Mouse (Mus musculus) testis, adult 2 months (tissue): ENCODE results near the gene Hoxb9. TPM values are rescaled to one million over a fixed set of nuclear protein-coding genes. Genes with fewer than 3 reads are reported as not detected.
A peak's percentile ranks its signal among the peaks of the same experiment; 100 is the strongest.

Experiments
- H3K27ac ChIP-seq: fragments of 200-500 bp; 2 replicates; pipeline ENCODE4 v1.5.1; 2012; ENCODE audit warnings: low read depth, low read length; ENCODE audit not compliant: control insufficient read depth, insufficient read depth
- H3K27me3 ChIP-seq: fragments of 200-500 bp; 2 replicates; pipeline ENCODE4 v1.6.1; 2012; ENCODE audit warnings: mild to moderate bottlenecking, low read length, moderate library complexity; ENCODE audit not compliant: control insufficient read depth, insufficient read depth
- H3K36me3 ChIP-seq: fragments of 200-500 bp; 2 replicates; pipeline ENCODE4 v1.6.1; 2012; ENCODE audit warnings: mild to moderate bottlenecking, low read length; ENCODE audit not compliant: control insufficient read depth, insufficient read depth
- H3K4me1 ChIP-seq: fragments of 200-500 bp; 2 replicates; pipeline ENCODE4 v1.6.1; 2012; ENCODE audit warnings: low read length; ENCODE audit not compliant: control insufficient read depth, insufficient read depth
- H3K4me3 ChIP-seq: fragments of 200-500 bp; 2 replicates; pipeline ENCODE4 v1.5.1; 2012; ENCODE audit warnings: low read depth, mild to moderate bottlenecking, low read length, moderate library complexity, mixed read lengths; ENCODE audit not compliant: control insufficient read depth
- CTCF ChIP-seq: fragments of 200-500 bp; IDR thresholded peaks from 2 replicates; pipeline ENCODE4 v1.5.1; 2012; ENCODE audit warnings: low read depth, mild to moderate bottlenecking, inconsistent platforms, low read length, moderate library complexity; ENCODE audit not compliant: control insufficient read depth, insufficient read depth, insufficient replicate concordance
- POLR2A ChIP-seq: fragments of 200-500 bp; IDR thresholded peaks from 2 replicates; pipeline ENCODE4 v1.6.1; 2012; ENCODE audit warnings: low read depth, mild to moderate bottlenecking, inconsistent platforms, low read length, moderate library complexity; ENCODE audit not compliant: control insufficient read depth
- polyA plus RNA-seq: library from polyadenylated mRNA; depleted of rRNA; stranded (reverse); fragments of >200 nt; gene quantifications from 2 replicates; pipeline ENCODE4 v1.2.3, GENCODE M21; 2012

Hoxb9 gene
- polyA plus RNA-seq, 1 experiment = 0.36 TPM

- Histone ChIP-seq H3K27me3 (peaks cover 12% of the 10 kb centered on the region), H3K4me1 (peaks cover 9% of the 10 kb centered on the region), H3K4me3 (no peak overlapping the region), H3K36me3 (no peaks in the 10 kb centered on the region), H3K27ac (no peak overlapping the region)
- TF ChIP-seq CTCF (no peak), POLR2A (no peak)
Observed at GRCm38 (mm10) chr11:96315344-96315681, 44.1 kb downstream of the Hoxb9 start.

GRCm38 (mm10) chr11:96316696-96317607 is 45.7 kb downstream of the Hoxb9 start:
- Histone ChIP-seq H3K27ac (no peak overlapping the region), H3K4me3 (no peak overlapping the region), H3K4me1 (peaks cover 7% of the 10 kb centered on the region), H3K27me3 (peaks cover 13% of the 10 kb centered on the region; the same call in 1 of the 2 replicates), H3K36me3 (no peaks in the 10 kb centered on the region)
- TF ChIP-seq CTCF (no peak), POLR2A (no peak)

GRCm38 (mm10) chr11:96317608-96318367 is 46.5 kb downstream of the Hoxb9 start, which contains the start of gene Hoxb4:
Gene Hoxb4, plus strand, starts transcription at chr11:96318267.
- H3K4me3 ChIP-seq = peak within 1 kb of the TSS; percentile 34
- peaks cover 7% of the 10 kb centered on the region for H3K4me1 ChIP-seq
- TF ChIP-seq CTCF = no peak
- no peak for TF ChIP-seq POLR2A
- H3K27ac ChIP-seq = no peak within 1 kb of the TSS
- H3K36me3 ChIP-seq = no peaks in the 10 kb centered on the region
- peaks cover 13% of the 10 kb centered on the region; the same call in 1 of the 2 replicates for H3K27me3 ChIP-seq

- Histone ChIP-seq H3K27me3 (peaks cover 13% of the 10 kb centered on the region; the same call in 1 of the 2 replicates), H3K36me3 (no peaks in the 10 kb centered on the region), H3K4me3 (peak overlapping the region; percentile 34), H3K27ac (no peak overlapping the region), H3K4me1 (peaks cover 7% of the 10 kb centered on the region)
- TF ChIP-seq CTCF = no peak
- TF ChIP-seq POLR2A = no peak
Observed at GRCm38 (mm10) chr11:96318368-96319070, 47.3 kb downstream of the Hoxb9 start.

GRCm38 (mm10) chr11:96319071-96319902 is 48.0 kb downstream of the Hoxb9 start:
- peaks cover 10% of the 10 kb centered on the region; the same call in 1 of the 2 replicates for H3K27me3 ChIP-seq
- peak overlapping the region; percentile 34 for H3K4me3 ChIP-seq
- H3K36me3 ChIP-seq = no peaks in the 10 kb centered on the region
- no peak overlapping the region for H3K27ac ChIP-seq
- TF ChIP-seq CTCF = no peak
- no peak for TF ChIP-seq POLR2A
- peaks cover 7% of the 10 kb centered on the region for H3K4me1 ChIP-seq

- peaks cover 7% of the 10 kb centered on the region for H3K4me1 ChIP-seq
- peaks cover 5% of the 10 kb centered on the region; the same call in 1 of the 2 replicates for H3K27me3 ChIP-seq
- no peak overlapping the region for H3K27ac ChIP-seq
- no peaks in the 10 kb centered on the region for H3K36me3 ChIP-seq
- H3K4me3 ChIP-seq = no peak overlapping the region; the same call in 1 of the 2 replicates
- TF ChIP-seq POLR2A (no peak), CTCF (no peak)
Observed at GRCm38 (mm10) chr11:96319910-96320309, 48.7 kb downstream of the Hoxb9 start.
